Mouse (Mus musculus): ENCODE results near the gene Gm14819. TPM values are rescaled to one million over a fixed set of nuclear protein-coding genes. Genes with fewer than 3 reads are reported as not detected.
"Not testable (repeated sequence)": the region's sequence is repeated elsewhere in the genome, so short reads cannot be mapped to it uniquely, and the experiment has no call there.

Gene Gm14819
- not detected for total RNA-seq (2021)
- long read RNA-seq, experiment 1 = 0 reads
- long read RNA-seq, experiment 2 = 0 reads

DNA sequence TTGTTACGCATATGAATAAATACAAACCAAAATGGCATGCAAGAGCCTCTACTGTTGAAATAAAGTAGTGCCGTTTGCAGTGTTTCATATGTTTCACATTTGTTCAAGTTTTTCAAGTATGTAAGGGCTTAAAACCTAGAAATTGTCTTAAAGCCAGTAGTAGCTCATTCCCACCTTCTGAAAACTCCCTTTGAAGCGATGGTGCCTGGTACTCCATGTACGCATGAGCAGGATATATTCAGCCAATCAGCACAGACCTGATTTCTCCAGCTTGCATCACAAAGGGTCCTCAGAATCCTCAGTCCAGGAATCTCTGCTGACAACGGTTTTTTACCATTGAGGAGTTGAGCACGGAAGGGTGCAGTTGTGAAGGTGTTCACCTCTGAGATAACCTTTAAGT, at the start of gene Gm14819:
TSS of gene Gm14819 (plus strand) at position 301 of the 400 bp plus-strand sequence.
- intact Hi-C loops (cut with DNase I); DNase-seq (ENCODE audit: low spot score in 2 of 2): not testable (repeated sequence)

Data from left cerebral cortex, postnatal 14 days (tissue).